Mouse (Mus musculus): ENCODE data around the gene Ankrd27. TPM values are rescaled to one million over a fixed set of nuclear protein-coding genes. Genes with fewer than 3 reads are reported as not detected.

Gene Ankrd27
- polyA plus RNA-seq, 1 experiment, result 65.3 TPM

GRCm38 (mm10) chr7:35628496-35628895, 42.5 kb downstream of the Ankrd27 start:
- Histone ChIP-seq H3K4me1 (ENCODE audit: control insufficient read depth, insufficient read depth, low read length) (no peaks in the 10 kb centered on the region), H3K4me3 (ENCODE audit: insufficient read depth, low read length) (no peak overlapping the region), H3K27ac (ENCODE audit: insufficient read depth, low read length) (no peak overlapping the region)
- TF ChIP-seq CTCF (IDR thresholded peaks at IDR 0.05; ENCODE audit: borderline replicate concordance, insufficient read depth, low read length) (peak; percentile 77; the same call in 1 of the 2 replicates), POLR2A (IDR thresholded peaks at IDR 0.05; ENCODE audit: low read depth, low read length) (no peak)

- no peak overlapping the region for H3K4me3 ChIP-seq (ENCODE audit: insufficient read depth, low read length)
- TF ChIP-seq POLR2A (IDR thresholded peaks at IDR 0.05; ENCODE audit: low read depth, low read length) (no peak), CTCF (IDR thresholded peaks at IDR 0.05; ENCODE audit: borderline replicate concordance, insufficient read depth, low read length) (no peak)
- H3K4me1 ChIP-seq (ENCODE audit: control insufficient read depth, insufficient read depth, low read length), result no peaks in the 10 kb centered on the region
- H3K27ac ChIP-seq (ENCODE audit: insufficient read depth, low read length), result no peak overlapping the region
These were observed 50.2 kb downstream of the Ankrd27 start for GRCm38 (mm10) chr7:35636229-35636628.

- Histone ChIP-seq H3K4me3 (ENCODE audit: insufficient read depth, low read length) (no peak overlapping the region), H3K4me1 (ENCODE audit: control insufficient read depth, insufficient read depth, low read length) (no peaks in the 10 kb centered on the region), H3K27ac (ENCODE audit: insufficient read depth, low read length) (no peak overlapping the region)
- no peak for TF ChIP-seq CTCF (IDR thresholded peaks at IDR 0.05; ENCODE audit: borderline replicate concordance, insufficient read depth, low read length)
- no peak for TF ChIP-seq POLR2A (IDR thresholded peaks at IDR 0.05; ENCODE audit: low read depth, low read length)
These were observed 50.8 kb downstream of the Ankrd27 start for GRCm38 (mm10) chr7:35636874-35637273.

DNA sequence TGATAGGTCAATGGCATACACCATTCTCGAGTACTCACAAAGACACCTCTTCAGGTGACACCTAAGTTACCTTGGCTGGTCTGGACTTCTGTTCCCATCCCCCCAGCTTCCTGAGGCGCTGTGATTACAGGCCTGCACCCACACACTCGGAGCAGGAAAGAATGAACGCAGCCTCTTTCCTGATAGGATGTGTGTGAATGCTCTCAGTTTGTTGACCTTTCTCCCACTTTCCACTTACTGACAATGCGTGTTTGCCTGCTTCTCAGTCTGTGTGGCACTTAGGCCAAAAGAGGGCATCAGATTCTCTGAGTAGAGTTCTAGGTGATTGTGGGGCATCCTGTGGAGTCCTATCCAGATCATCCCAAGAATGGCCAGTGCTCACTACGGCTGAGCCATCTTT, 54.0 kb downstream of the Ankrd27 start:
- H3K4me1 ChIP-seq (ENCODE audit: control insufficient read depth, insufficient read depth, low read length), result no peaks in the 10 kb centered on the region
- no peak overlapping the region for H3K27ac ChIP-seq (ENCODE audit: insufficient read depth, low read length)
- TF ChIP-seq CTCF (IDR thresholded peaks at IDR 0.05; ENCODE audit: borderline replicate concordance, insufficient read depth, low read length) (no peak), POLR2A (IDR thresholded peaks at IDR 0.05; ENCODE audit: low read depth, low read length) (no peak)
- no peak overlapping the region for H3K4me3 ChIP-seq (ENCODE audit: insufficient read depth, low read length)

DNA sequence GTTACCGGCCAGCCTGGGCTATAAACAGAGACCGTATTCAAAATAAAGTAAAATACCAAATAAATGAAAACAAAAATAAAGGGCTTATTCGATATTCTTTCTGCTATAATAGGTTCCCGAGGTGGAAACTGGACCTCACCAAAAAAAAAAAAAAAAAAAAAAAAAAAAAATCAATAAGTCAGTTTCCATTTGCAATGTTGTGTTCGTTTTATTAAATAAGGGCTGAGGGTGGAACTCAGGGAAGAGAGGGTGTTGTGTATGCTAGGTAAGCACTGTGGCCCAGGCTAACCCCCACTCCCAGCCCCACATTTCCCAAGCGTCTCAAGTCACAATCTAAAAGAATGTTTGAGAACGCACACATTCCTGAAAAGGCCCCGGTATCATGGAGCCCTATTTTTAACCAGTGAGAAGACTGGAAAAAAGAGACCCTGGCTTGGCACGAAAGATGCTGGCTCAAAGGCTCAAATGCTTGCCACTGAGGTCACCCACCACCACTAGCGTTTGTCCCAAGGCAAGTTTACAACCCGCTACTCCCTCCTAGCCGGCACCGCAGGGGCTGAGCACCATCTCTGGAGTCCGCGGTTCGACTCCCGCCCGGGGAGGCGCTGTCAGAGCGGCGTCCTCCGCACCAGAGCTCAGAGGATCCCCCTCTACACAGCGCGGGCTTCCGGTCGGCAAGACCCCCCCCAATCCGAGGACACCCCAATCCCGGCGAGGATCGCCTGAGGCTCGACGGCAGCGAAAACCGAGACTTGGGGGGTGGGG, 60.5 kb downstream of the Ankrd27 start:
- TF ChIP-seq CTCF (IDR thresholded peaks at IDR 0.05; ENCODE audit: borderline replicate concordance, insufficient read depth, low read length) (no peak), POLR2A (IDR thresholded peaks at IDR 0.05; ENCODE audit: low read depth, low read length) (no peak)
- H3K4me1 ChIP-seq (ENCODE audit: control insufficient read depth, insufficient read depth, low read length), result no peaks in the 10 kb centered on the region
- H3K4me3 ChIP-seq (ENCODE audit: insufficient read depth, low read length), result peak overlapping the region; percentile 86
- H3K27ac ChIP-seq (ENCODE audit: insufficient read depth, low read length), result no peak overlapping the region

- TF ChIP-seq CTCF (IDR thresholded peaks at IDR 0.05; ENCODE audit: borderline replicate concordance, insufficient read depth, low read length), result no peak
- TF ChIP-seq POLR2A (IDR thresholded peaks at IDR 0.05; ENCODE audit: low read depth, low read length), result peak; percentile 58
- H3K27ac ChIP-seq (ENCODE audit: insufficient read depth, low read length), result no peak within 1 kb of the TSS
- H3K4me3 ChIP-seq (ENCODE audit: insufficient read depth, low read length), result peak within 1 kb of the TSS; percentile 86
- H3K4me1 ChIP-seq (ENCODE audit: control insufficient read depth, insufficient read depth, low read length), result no peaks in the 10 kb centered on the region
These were observed 61.2 kb downstream of the Ankrd27 start, which contains the start of gene Pdcd5 for GRCm38 (mm10) chr7:35647101-35647698. Gene Pdcd5, minus strand, starts transcription at chr7:35647521.

DNA sequence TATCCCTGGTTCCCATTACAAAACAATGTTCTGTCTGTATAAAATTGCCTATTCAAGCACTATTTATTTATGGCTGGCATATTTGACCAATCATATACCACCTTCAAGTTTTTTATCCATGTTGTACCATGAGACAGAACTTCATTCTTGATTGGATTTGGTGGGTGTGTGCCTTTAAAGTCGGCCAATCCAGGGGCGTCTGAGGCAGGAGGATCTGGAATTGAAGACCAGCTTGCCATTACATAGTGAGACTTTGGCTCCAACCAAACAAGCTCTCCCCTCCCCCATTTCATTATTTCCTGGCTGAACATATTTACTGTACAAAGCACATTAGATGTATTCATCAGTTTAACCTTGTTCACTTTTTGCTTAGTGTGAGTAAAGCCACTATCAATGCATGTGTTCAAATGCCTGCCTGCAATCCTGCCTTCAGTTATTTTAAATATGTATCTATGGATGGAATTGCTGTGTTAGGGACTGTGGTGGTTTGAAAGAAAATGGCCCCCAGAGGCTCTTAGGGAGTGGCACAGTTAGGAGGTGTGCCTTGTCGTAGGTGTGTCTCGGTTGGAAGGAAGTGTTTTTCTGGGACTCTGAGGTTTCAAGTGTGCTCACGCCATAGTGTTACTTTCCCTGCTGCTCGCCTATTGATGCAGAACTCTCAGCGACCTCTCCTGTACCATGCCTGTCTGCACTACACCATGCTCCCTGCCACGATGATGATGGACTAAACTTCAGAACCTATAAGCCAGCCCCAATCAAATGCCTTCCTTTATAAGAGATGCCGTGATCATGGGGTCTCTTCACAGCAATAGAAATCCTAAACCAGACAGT, 62.4 kb downstream of the Ankrd27 start:
- no peak overlapping the region for H3K27ac ChIP-seq (ENCODE audit: insufficient read depth, low read length)
- H3K4me3 ChIP-seq (ENCODE audit: insufficient read depth, low read length), result no peak overlapping the region
- no peak for TF ChIP-seq CTCF (IDR thresholded peaks at IDR 0.05; ENCODE audit: borderline replicate concordance, insufficient read depth, low read length)
- TF ChIP-seq POLR2A (IDR thresholded peaks at IDR 0.05; ENCODE audit: low read depth, low read length), result no peak
- no peaks in the 10 kb centered on the region for H3K4me1 ChIP-seq (ENCODE audit: control insufficient read depth, insufficient read depth, low read length)

GRCm38 (mm10) chr7:35649071-35649470, 63.0 kb downstream of the Ankrd27 start:
- H3K4me1 ChIP-seq (ENCODE audit: control insufficient read depth, insufficient read depth, low read length), result no peaks in the 10 kb centered on the region
- no peak overlapping the region for H3K27ac ChIP-seq (ENCODE audit: insufficient read depth, low read length)
- no peak for TF ChIP-seq POLR2A (IDR thresholded peaks at IDR 0.05; ENCODE audit: low read depth, low read length)
- no peak for TF ChIP-seq CTCF (IDR thresholded peaks at IDR 0.05; ENCODE audit: borderline replicate concordance, insufficient read depth, low read length)
- H3K4me3 ChIP-seq (ENCODE audit: insufficient read depth, low read length), result no peak overlapping the region

DNA sequence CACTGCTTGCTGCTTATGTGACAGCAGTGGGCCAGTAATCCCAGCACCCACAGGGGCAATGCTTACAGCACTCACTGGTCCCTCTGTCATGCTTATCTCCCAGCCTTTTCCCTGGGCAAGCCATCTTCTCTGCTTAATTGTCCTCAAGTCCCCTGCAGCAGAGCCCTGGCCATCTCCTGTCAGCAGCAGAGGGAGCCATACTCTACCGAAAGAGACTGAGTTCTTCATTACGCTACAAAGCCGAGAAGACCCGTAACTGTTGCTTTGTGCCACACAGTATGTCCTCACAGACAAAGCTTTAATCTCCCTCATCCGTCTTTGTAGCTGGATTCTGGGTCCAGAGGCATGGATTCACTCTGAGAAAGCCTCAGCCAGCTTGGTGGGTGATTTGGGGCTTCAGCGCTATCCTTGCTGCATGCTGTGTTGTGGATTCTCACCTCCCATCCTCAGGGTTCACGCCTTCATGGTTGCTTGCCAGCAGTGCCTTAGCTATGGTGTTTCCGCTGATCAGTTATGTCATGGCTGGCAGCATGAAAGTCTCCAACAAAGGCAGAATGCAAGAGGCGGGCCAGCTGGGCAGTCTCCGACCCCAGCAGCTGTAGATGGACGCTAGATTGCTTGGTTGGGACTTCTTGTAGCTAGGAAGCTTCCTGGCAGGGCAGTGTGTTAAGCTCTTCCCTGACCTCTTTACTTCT, 64.8 kb downstream of the Ankrd27 start:
- no peak for TF ChIP-seq POLR2A (IDR thresholded peaks at IDR 0.05; ENCODE audit: low read depth, low read length)
- H3K4me3 ChIP-seq (ENCODE audit: insufficient read depth, low read length), result no peak overlapping the region
- H3K27ac ChIP-seq (ENCODE audit: insufficient read depth, low read length), result no peak overlapping the region
- no peaks in the 10 kb centered on the region for H3K4me1 ChIP-seq (ENCODE audit: control insufficient read depth, insufficient read depth, low read length)

Data from embryonic fibroblast, embryonic 13.5 days (primary cell).